Comparison of ENCODE assay signal across 13 mouse cellular contexts in the genomic region with DNA sequence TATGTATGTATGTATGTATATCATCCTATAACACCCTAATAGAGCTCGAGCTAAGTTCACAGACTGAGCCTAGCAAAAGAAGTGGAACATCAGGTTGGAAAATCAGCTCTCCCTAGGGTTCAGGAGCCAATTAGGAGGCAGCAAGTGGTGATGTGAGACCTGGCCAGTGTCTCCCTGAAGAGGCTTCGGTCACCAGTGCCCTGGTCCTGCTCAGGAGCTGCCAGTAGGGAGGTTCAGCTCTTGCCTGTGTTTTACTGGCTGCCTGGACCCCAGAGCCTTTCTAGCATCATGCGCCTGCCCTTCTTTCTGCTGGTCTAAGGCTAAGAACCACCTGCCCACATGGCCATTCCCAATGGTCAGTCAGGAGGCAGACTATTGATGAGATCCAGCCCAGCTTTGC. TPM values are rescaled to one million over a fixed set of nuclear protein-coding genes. Genes with fewer than 3 reads are reported as not detected.
"Had no signal": no experiment of that assay in that cellular context is flagged by ENCODE, and none has a peak within 500 bp of the region (broad histone marks: within the 10 kb centered on the region; RNA-seq: fewer than 3 reads in every experiment).

No protein-coding gene starts in this region.

- H3K4me2 ChIP-seq: lung, embryonic 14.5 days; midbrain, embryonic 12.5 days; neural tube, embryonic 13.5 days; neural tube, embryonic 15.5 days had no signal

- H3K9me3 ChIP-seq: midbrain, embryonic 10.5 days; neural tube, embryonic 13.5 days had no signal

- H3K9ac ChIP-seq: liver, embryonic 14.5 days; lung, embryonic 14.5 days; midbrain, embryonic 12.5 days; neural tube, embryonic 13.5 days; neural tube, embryonic 15.5 days had no signal

- H3K27ac ChIP-seq: liver, embryonic 14.5 days; midbrain, embryonic 10.5 days; midbrain, embryonic 12.5 days; neural tube, embryonic 13.5 days; neural tube, embryonic 15.5 days had no signal

- H3K4me1 ChIP-seq: midbrain, embryonic 12.5 days; neural tube, embryonic 13.5 days; neural tube, embryonic 15.5 days had no signal

- H3K36me3 ChIP-seq: midbrain, embryonic 10.5 days; midbrain, embryonic 12.5 days; neural tube, embryonic 13.5 days; neural tube, embryonic 15.5 days had no signal

- DNase-seq: lung, embryonic 14.5 days; midbrain, embryonic 14.5 days; right cerebral cortex, postnatal 14 days; thymus, adult 18-20 months; thymus, postnatal 14 days; thymus, postnatal 36 days had no signal

- H3K27me3 ChIP-seq: midbrain, embryonic 12.5 days; neural tube, embryonic 13.5 days; neural tube, embryonic 15.5 days had no signal

- H3K4me3 ChIP-seq: midbrain, embryonic 10.5 days; midbrain, embryonic 12.5 days; myocyte; neural tube, embryonic 13.5 days; neural tube, embryonic 15.5 days had no signal

RNA-seq across cellular contexts. Expression of gene Rasgef1a, which starts 35.3 kb away (rescaled TPM):
- total RNA-seq: megakaryocyte-erythroid progenitor cell, adult 5-6 weeks had no signal
